Mouse (Mus musculus): ENCODE results near the gene Atp5f1. TPM values are rescaled to one million over a fixed set of nuclear protein-coding genes. Genes with fewer than 3 reads are reported as not detected.
A peak's percentile ranks its signal among the peaks of the same experiment; 100 is the strongest.
"Not testable (repeated sequence)": the region's sequence is repeated elsewhere in the genome, so short reads cannot be mapped to it uniquely, and the experiment has no call there.

Atp5f1 gene
- polyA plus RNA-seq (2012; rRNA removed): 68.9 and 81.7 TPM in 2 replicates

DNA sequence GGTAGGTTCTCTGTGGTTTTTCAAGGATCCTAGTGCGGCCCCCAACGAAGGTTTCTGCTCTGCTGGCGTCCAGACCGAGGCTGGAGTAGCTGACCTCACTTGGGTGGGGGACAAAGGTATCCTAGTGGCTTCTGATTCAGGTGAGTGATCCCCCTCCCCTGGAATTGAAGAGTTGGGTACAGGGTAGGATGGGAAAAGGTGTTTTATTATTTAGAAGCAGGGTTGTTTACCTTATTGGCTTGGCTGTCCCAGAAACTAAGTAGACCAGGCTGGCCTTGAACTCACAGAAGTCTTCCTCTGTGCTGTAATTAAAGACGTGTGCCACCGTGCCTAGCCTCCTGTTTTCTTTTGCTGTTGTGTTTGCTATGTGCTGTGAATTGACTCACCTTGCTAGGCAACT is at the start of gene Atp5f1:
Atp5f1 (minus strand) TSS at position 101 of the 400 bp plus-strand sequence.
- Histone ChIP-seq H3K4me1 (ENCODE audit: control insufficient read depth, insufficient read depth, low read length) (peaks cover 11% of the 10 kb centered on the region), H3K4me3 (replicated peaks; ENCODE audit: extremely low read depth, low read depth, low read length) (peak within 1 kb of the TSS; percentile 95)
- 8% methylated on average over 6 of the region's 6 CpGs for WGBS
- no peak for DNase-seq
- TF ChIP-seq POLR2A (IDR thresholded peaks at IDR 0.05; ENCODE audit: borderline replicate concordance, extremely low read depth, low read depth, low read length): no peak
- no peak for TF ChIP-seq CTCF (IDR thresholded peaks at IDR 0.05; ENCODE audit: insufficient read depth, low read length)

DNA sequence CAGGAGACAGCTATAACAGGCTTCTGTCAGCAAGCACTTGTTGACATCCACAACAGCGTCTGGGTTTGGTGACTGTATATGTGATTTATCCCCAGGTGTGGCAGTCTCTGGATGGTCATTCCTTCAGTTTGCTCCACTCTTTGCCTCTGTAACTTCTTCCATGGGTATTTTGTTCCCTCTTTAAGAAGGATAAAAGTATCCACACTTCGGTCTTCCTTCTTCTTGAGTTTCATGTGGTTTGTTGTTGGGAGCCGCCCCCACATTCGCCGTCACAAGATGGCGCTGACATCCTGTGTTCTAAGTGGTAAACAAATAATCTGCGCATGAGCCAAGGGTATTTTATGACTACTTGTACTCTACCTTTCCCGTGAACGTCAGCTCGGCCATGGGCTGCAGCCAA is 43.5 kb upstream of the Atp5f1 start:
- not testable (repeated sequence) for H3K4me1 ChIP-seq (ENCODE audit: control insufficient read depth, insufficient read depth, low read length); H3K4me3 ChIP-seq (replicated peaks; ENCODE audit: extremely low read depth, low read depth, low read length); DNase-seq
- 65% methylated on average over 10 of the region's 10 CpGs for WGBS

DNA sequence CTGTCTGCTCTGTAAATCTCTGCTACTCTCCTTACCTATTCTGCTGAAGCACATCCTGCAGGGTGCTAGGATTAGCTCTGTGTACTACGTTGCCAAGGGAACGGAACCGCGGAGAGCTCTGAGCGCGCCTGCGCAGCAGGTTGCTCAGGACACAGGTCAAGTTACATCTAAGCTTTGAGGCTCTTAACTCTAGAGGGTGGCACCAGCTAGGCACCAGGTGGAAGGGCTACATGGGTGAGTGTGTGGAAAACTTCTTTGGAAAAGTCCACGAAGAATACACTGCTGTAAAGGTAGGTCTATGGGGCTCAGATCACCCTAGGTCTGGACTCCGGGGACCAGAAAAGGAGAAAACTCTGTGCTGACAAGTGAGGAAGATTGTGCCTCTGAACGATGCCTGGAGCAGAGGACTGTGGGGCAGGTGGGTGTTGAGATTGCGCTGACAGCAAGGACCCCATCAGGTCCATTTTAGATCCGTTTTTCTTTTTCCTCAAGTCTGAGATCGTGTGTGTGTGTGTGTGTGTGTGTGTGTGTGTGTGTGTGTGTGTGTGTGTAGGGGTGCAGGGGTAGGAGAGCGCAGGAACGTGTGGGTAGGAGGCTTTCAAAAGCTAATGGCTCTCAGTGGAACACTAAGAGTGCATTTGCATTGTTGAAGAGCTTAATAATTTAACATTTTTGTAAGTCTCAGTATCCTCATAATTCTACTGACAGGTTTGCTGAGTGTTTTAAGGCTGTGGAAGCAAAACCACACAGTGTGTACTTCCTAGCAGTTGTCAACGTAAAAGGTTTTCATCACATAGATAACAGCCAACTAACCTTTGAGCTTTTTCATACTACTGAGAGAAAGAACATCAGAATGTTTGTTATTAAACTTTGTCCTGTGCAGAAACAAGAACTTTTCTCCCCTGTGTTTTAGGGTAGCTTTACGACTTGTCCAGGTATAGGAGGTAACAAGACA is 41.8 kb upstream of the Atp5f1 start:
- 17% methylated on average over 17 of the region's 17 CpGs for WGBS
- H3K4me3 ChIP-seq (replicated peaks; ENCODE audit: extremely low read depth, low read depth, low read length): no peak overlapping the region
- no peaks in the 10 kb centered on the region for H3K4me1 ChIP-seq (ENCODE audit: control insufficient read depth, insufficient read depth, low read length)
- peak; percentile 24 for DNase-seq
- TF ChIP-seq POLR2A (IDR thresholded peaks at IDR 0.05; ENCODE audit: borderline replicate concordance, extremely low read depth, low read depth, low read length): 0 out of 2 replicates have a peak, but pooled peaks have one; percentile 7
- no peak for TF ChIP-seq CTCF (IDR thresholded peaks at IDR 0.05; ENCODE audit: insufficient read depth, low read length)

DNA sequence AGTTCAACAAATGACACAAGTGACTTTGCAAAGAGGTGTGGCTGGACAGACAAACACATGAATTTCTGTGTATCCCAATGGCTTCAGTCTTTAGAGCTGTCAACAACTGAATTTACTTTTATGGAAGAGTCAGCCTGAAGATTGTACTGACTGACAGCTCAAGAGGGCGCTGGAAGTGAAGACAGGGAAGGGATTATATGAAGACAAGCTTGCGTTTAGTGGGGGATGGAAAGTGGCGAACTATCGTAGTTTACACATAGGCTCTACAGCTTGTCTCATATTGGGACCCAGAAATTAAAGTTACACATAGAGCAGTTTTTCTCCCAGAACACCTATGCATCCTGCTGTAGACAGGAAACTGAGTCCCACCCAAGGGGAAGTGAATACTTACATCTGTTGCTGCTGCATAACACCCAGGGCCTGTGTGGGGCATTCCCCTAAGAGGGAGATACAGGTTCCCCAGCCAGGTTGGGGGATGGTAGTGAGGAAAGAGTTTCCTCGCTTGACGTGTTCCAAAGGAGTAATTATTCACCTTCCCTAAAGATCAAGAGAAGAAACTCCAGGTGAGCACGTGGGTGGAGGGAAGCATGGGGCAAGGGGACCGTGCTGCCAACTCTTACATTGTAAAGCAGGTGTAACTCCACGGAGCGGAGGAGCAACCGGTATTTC is 40.9 kb upstream of the Atp5f1 start:
- no peak for DNase-seq

DNA sequence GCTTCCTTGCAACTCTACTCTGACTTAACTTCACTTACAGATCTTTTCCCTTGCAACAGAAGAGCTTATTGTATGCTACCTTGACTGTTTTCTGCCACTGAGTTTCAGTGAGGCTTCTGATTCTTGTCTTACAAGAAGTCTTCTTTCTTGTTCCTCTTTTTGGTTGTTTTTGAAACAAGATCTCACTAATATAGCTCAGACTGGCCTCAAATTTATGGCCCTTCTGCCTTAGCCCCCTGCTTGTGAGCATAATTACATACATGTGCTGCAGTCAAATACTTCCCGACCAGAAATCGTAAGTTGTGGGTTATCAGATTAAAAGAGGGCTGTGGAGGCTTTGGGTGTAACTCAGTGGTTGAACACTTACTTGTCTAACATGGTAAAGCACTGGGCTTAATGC is 34.8 kb upstream of the Atp5f1 start:
- DNase-seq: no peak
- 50% methylated on average over 2 of the region's 2 CpGs for WGBS
- no peak for TF ChIP-seq CTCF (IDR thresholded peaks at IDR 0.05; ENCODE audit: insufficient read depth, low read length)
- TF ChIP-seq POLR2A (IDR thresholded peaks at IDR 0.05; ENCODE audit: borderline replicate concordance, extremely low read depth, low read depth, low read length): no peak
- Histone ChIP-seq H3K4me3 (replicated peaks; ENCODE audit: extremely low read depth, low read depth, low read length) (no peak overlapping the region), H3K4me1 (ENCODE audit: control insufficient read depth, insufficient read depth, low read length) (no peaks in the 10 kb centered on the region)

More for the DNA sequence above, 40.9 kb upstream of the Atp5f1 start:
- no peak for TF ChIP-seq CTCF (IDR thresholded peaks at IDR 0.05; ENCODE audit: insufficient read depth, low read length)
- TF ChIP-seq POLR2A (IDR thresholded peaks at IDR 0.05; ENCODE audit: borderline replicate concordance, extremely low read depth, low read depth, low read length): no peak
- WGBS: 23% methylated on average over 11 of the region's 11 CpGs
- no peaks in the 10 kb centered on the region for H3K4me1 ChIP-seq (ENCODE audit: control insufficient read depth, insufficient read depth, low read length)
- peak overlapping the region; percentile 20 for H3K4me3 ChIP-seq (replicated peaks; ENCODE audit: extremely low read depth, low read depth, low read length)

DNA sequence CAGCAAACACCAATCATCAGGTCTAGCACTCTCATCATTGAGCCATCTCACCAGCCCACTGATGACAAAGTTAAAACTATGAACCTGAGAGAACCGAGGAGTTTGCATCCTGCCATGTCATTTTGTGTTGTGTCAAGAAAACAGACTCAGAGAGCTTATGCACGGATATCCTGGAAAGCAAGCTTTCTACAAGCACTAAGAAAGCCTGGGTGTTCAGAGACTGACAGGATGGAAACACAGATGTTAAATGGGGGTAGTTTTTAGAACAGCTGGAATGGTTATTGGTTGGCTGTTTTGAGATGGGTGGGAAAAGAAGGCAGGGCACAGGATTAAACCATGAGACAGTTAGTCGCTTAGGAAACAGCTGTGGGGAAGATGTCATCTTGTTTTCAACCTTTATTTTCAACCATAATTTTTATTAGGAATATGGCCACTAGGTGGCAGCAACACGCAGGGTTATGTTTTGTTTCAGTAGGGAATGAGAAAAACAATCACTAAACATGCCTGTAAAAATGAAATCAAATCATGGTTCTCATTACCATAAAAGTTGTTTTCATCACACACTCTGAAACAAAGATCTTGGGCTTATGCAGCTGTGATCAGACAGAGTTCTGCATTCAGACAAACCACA is 31.9 kb upstream of the Atp5f1 start:
- H3K4me3 ChIP-seq (replicated peaks; ENCODE audit: extremely low read depth, low read depth, low read length): no peak overlapping the region
- peak; percentile 26 for DNase-seq
- 21% methylated on average over 4 of the region's 4 CpGs for WGBS
- no peaks in the 10 kb centered on the region for H3K4me1 ChIP-seq (ENCODE audit: control insufficient read depth, insufficient read depth, low read length)
- TF ChIP-seq CTCF (IDR thresholded peaks at IDR 0.05; ENCODE audit: insufficient read depth, low read length) (no peak), POLR2A (IDR thresholded peaks at IDR 0.05; ENCODE audit: borderline replicate concordance, extremely low read depth, low read depth, low read length) (no peak)

DNA sequence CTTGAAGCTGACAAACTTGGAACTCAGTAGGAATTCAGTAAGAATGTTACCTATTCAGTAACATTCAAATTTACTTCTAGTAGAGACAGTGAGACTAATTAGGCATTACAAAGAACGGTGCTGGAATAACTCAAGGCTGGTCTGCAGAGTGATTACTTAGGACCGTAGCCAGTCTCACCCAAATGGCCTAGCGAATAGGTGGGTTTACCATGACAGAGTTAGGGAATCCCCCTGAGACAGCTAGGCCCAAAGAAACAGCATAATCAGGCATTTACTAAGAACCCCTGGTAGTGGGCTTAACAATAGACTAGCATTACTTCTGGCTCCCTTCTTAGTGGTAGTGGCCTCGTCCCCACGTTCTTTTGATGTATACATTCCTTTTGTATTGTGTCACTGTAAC is 29.7 kb upstream of the Atp5f1 start:
- WGBS: 67% methylated on average over 5 of the region's 5 CpGs

DNA sequence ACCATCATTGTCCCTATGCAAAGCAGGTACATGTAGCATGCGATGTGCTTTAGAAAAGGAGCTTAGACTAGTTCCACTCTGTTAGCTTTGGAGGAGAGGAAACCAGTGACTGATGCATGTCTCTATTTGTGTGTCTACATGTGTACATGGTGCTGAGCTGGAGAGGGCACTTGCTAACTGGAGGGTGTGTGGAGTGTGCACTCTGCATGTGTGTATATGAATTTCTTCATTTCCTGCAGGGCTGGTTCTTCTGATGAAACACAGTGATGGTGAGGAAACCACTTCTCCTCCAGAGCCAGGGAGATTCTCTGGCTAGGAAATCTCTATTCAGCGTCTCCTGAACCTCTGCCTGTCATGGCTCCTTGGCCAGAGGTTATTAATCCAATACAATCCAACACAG is 14.3 kb upstream of the Atp5f1 start:
- no peak for TF ChIP-seq POLR2A (IDR thresholded peaks at IDR 0.05; ENCODE audit: borderline replicate concordance, extremely low read depth, low read depth, low read length)
- TF ChIP-seq CTCF (IDR thresholded peaks at IDR 0.05; ENCODE audit: insufficient read depth, low read length): no peak
- no peak for DNase-seq
- WGBS: 82% methylated on average over 2 of the region's 2 CpGs
- no peaks in the 10 kb centered on the region for H3K4me1 ChIP-seq (ENCODE audit: control insufficient read depth, insufficient read depth, low read length)
- no peak overlapping the region for H3K4me3 ChIP-seq (replicated peaks; ENCODE audit: extremely low read depth, low read depth, low read length)

More for the DNA sequence above, 29.7 kb upstream of the Atp5f1 start:
- not testable (repeated sequence) for H3K4me1 ChIP-seq (ENCODE audit: control insufficient read depth, insufficient read depth, low read length); DNase-seq; H3K4me3 ChIP-seq (replicated peaks; ENCODE audit: extremely low read depth, low read depth, low read length)

DNA sequence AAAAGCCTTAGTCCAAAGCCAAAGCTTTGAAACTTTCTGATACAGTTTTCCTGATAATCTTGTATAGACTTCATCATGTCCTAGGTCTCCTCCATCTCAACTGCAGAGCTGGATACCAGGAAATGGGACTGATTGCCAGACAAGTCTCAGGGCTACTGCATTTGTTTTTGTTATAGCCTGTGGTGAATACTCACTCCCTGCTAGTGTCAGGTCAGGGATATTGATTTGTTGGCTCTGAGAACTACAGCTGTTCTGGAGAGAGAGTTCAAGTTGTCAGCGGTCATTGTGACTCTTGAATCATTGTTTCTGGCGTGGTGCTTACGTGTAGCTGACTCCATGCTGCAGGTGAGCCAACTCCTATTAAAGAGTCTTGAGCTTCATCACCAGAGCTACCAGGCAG is 13.5 kb upstream of the Atp5f1 start, which contains the start of gene Ovgp1:
Ovgp1 (plus strand) TSS at position 301 of the 400 bp plus-strand sequence.
- H3K4me3 ChIP-seq (replicated peaks; ENCODE audit: extremely low read depth, low read depth, low read length): no peak within 1 kb of the TSS
- 74% methylated on average over 3 of the region's 3 CpGs for WGBS
- DNase-seq: no peak
- H3K4me1 ChIP-seq (ENCODE audit: control insufficient read depth, insufficient read depth, low read length): no peaks in the 10 kb centered on the region
- TF ChIP-seq POLR2A (IDR thresholded peaks at IDR 0.05; ENCODE audit: borderline replicate concordance, extremely low read depth, low read depth, low read length) (no peak), CTCF (IDR thresholded peaks at IDR 0.05; ENCODE audit: insufficient read depth, low read length) (no peak)
